Mouse (Mus musculus) kidney, adult 18-20 months (tissue): ENCODE measurements around the gene Gng7.

ENCODE experiments used
- DNase-seq: peaks from one replicate; pipeline ENCODE4 v3.0.0; 2021

The Gng7 gene

DNA sequence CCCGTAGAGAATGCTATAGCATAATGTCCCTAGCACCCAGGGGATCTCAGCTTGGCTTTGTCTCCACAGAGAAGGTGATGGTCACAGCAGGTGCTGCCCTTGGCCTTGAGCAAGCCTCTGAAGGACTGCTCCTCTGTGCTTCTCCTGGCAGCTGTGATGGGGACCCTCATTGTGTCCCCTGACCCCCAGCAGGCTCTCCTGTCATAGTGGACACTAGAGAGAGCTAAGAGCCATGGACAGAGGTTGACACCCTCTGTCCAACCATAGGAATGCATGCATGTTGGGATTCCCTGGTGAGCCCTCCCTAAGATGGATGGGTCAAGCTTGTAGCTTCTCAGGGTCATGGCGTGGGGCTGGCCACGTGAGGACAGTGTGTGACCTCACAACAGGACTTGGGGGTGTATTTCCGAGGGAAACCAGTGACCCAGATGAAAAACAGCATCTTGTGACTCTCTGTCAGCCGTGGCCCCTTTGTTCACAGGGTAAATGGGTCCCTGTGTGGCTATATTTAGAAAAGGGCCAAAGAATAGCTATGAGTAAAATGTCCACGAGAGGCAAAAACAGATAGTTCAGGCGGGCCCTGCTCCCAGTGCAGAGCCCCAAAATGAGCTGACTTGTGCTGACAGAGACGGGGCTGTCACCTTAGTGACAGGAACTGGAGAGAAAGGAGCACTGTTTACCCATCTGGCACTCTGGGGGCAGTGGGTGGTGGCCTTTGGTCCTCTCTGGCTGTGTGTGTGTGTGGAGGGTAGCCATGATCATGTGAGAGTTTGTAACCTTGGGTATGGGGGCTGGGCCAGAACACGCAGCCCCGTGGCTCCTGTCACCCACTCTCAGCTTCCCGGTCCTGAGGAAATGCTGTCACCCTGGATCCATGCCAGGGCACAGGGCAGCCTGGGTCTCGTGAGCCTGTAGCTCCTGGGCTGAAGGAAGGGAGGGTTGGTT lies 51.4 kb downstream of the Gng7 start:
- peak; percentile 64 for DNase-seq

DNA sequence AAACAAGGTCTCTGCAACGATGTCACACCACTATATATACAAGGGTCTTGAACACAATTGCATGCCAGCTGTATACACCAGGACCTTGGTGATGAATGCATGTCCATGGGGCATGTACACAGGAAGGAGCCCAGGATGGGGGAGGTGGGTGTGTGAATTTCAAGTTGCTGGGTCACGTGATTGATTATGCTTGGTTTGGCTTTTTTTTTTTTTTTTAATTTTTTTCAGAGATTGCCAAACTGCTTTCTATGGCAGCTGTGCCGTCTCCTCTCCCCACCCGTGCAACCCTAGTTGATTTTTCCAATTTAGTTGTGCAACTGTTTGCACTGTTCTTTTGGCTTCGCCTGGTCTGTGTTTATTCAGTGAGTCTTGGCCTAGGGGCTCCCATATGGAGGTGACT lies 52.2 kb downstream of the Gng7 start:
- no peak for DNase-seq

DNA sequence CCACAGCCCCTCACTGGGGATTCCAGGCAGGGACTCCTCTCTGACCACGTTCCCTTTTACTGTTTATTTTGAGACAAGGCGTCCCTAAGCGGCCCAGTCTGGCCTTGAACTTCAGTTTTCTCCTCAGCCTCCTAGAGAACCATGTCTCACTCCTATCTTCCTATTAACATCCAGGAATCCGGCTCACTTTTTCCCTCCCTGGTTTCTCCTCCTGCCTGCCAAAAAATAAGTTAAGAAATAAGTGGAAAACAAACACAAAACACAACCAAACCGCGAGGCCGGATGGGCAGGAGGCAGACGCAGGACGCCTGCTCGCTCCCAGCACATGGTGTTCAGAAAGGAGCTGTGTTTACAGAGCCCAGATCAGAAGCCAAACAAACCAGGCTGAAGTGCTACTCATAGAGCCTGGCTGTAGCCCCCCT lies 52.7 kb downstream of the Gng7 start:
- DNase-seq, result no peak

DNA sequence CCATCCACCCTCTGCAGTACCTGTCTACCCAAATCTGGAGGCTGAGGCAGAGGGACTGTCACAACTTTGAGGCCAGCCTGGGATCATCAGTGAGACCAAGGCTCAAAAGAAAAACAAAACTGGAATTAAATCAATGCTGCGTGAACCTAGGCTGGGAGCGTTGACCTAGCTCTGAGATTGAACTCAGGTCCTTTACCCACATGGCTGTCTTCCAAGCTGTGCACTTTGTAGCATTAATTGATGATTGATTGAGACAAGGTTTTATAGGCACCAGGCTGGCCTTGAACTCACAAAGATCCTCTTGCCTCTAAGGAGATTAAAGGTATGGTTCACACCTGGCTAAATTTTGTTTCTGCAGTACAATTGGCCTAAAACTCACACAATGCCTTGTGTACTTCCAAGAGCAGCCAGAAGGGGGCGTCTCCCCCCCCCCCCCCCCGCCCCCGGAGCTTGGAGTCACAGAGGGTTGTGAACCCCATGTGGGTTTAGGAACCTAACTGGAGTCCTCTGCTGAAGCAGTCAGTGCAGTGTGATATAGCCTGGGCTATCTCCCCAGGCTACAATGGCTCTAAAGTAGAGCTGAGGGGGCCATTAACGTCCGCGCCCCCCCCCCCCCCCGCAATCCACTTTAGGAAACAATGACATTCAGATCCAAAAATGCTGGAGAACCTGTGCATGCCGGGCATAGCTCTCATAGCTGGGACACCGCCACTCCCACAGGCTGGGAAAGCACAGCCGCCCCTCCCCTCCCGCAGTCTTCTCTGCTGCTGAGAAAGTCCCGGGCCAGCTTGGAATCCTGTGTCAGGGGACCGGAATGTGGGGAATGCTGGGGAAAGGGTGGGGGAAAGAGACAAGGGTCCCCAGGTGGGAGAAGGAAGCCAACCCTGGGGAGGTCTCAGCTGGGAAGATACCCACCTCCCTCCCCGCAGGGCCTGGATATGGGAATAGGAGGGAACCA lies 53.9 kb downstream of the Gng7 start:
- DNase-seq, result peak; percentile 71

DNA sequence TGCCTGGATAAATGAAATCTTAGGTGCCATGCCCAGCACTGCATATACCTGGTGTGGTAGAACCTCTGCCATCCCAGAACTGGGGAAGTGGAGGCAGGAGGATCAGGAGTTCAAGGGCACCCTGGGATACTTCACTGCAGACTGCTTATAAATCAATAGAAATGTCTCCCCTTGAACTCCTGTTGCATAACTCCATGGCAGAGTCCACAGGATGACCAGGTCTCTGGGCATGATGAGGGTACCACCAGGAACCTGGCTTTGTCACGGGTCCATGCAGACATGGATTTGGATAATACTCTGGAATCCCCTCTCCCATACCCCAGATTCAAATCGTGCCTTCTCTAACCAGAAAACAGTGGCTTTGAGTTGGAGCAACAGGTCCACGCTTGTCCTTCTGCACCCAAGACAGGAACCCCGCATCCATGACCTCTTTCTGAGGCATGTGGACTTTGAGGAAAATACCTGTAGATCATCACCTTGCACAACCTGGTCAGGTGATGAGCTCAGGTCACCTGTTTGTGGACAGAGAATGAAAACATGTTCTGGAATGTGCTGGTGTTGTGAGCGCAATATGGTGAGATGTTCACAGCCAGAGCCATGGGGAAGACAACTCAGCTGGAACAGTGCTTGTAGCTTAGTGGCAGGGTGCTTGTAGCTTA lies 55.6 kb downstream of the Gng7 start:
- no peak for DNase-seq

DNA sequence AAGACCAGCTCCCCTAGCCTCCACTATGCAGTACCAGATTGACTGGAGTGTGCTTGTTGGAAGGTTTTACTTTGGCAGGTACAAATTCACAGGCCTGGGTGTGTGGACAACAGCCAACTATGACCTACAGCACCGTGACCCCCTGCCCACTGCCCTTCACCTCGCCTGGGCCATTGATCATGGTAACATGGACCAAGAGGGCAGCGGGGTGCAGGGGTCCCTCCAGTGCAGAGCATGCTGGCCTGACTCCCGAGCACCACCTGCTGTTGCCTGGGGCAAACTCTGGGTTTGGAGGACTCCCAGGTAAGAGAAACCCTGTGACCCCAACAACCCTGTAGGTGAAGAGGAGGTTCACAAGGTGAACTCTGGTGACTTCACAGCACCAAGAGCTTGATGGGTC lies 57.0 kb downstream of the Gng7 start:
- no peak for DNase-seq

DNA sequence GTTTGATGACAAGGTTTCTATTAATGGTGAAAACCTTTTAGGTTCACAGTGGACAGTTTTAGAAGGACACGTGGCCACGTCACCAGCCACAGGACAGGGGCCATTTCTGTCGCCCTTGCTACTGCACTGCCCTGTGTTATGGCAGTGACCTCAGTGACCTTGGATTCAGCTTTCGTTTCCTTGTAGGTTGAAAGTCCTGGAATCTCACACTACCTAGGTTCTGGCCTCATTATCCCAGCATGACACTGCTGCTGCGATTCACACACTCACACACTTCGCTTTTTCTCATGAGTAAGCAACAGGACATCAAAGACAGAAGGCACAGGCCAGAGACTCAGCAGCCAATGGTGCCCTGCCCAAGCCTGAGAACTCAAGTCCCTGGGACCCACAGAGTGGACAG lies 57.8 kb downstream of the Gng7 start:
- no peak for DNase-seq

DNA sequence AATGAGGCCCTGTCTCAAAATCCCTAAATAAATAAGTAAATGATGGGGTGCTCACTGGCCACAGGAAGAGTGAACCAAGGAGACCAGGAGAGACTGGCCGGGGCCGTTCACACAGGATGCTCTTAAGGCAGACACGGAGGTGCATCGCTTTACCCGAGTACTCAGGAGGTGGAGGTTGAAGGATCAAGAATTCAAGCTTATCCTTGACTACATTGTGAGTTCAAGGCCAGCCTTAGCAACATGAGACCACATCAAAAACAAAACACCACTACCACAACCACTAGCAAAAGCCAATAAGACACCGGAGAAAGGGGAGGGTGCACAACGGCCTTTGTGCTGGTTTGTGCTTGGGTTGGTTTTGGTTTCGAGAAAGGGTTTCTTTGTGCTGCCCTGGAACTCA lies 58.4 kb downstream of the Gng7 start:
- DNase-seq, result no peak

DNA sequence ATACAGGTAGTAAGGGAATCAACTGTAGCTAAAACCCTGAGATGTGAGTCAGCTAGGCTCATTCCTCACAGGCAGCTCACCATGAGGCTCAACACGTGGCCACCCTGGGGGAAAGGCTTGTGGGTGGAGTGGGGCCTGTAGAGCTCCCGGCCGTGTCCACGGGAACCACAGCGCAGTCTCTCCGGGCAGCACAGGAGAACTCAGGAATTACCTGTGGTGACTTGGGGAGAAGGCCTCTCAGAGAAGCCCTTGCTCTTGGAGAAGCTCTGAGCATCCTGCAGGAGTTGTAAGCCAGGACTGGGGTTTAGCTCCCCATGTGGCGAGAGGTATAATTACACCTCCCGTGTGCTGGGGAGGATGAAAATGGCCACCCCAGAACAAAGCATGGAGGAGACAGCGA lies 59.2 kb downstream of the Gng7 start:
- DNase-seq, result peak; percentile 68

DNA sequence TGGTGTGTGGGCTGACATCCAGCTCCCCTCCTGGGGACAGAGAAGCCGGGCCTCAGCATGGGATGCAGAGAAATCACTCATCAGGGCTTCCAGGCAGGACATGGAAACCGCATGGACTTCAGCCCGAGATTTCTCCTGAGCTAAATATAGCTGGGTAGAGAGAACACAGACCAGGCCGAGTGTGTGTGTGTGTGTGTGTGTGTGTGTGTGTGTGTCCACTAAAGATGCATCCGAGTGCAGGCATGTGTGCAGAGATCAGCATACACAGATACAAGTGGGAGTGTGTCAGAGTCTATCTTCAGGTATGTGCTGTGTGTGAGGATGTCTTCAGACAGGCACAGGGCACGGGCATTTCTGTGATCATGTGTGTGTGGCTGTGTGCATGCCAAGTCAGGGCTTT lies 59.9 kb downstream of the Gng7 start:
- DNase-seq, result no peak

DNA sequence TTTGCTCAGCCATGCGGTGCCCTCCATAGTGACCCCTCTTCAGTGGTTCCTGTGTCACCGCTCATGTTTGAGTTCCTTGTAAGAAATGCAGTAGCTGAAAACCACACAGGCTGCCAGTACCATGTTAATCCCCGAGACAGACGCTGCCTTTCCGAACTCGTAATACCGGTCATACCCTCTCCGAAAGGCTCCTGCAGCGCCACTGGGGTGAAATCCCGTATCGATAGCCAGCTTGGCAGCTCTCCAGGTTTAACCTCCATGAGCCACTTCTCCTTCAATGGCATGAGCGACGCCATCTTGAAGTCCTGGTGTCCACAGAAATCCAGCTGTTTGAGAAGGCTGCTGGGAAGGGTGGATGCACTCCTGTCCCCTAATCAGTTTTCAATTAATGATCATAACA lies 60.3 kb downstream of the Gng7 start:
- no peak for DNase-seq

DNA sequence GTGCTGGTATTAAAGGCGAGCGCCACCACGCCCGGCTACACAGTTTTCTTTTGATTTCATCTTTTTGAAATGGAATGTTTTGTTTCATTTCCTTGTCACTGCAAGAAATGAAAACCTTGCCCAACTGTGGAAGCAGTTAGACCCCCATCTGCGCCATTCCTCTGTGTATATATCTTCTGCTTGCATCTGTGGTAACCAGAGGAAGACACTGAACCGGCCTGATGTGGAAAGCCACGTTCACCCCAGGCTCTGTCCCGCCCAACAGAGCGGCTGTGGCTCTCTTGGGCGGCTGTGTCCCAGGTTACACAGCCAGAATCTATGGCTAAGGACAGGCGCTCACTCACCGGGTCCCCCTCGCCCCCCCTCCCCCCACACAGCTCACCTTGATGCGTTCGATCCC lies 62.3 kb downstream of the Gng7 start:
- DNase-seq, result no peak

DNA sequence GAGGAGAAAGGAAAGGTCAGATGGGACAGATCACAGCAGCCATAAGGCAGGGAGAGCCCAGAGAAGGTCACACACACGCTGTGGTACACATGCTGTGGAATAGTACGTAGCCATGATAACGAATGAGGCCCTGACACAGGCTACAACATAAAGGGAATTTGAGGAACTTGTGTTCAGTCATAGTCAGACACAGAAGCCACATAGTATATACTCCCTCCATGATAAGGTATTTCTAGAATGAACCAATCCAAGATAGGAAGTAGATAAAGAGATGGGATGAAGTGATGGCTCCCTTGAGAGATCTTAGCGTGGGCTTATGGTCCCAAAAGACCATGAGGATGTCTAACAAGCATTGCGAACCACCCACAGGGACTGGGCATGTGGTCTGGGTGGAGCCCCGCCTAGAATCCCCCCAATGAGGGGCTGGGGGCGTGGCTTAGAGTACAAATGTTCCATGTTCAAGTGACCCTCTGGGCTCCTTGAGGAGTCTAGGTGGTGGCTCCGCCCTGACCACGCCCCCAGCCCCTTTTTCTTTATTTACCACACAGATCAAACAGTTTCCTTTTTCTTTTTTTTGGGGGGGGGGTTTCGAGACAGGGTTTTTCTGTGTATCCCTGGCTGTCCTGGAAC lies 62.9 kb downstream of the Gng7 start:
- no peak for DNase-seq

DNA sequence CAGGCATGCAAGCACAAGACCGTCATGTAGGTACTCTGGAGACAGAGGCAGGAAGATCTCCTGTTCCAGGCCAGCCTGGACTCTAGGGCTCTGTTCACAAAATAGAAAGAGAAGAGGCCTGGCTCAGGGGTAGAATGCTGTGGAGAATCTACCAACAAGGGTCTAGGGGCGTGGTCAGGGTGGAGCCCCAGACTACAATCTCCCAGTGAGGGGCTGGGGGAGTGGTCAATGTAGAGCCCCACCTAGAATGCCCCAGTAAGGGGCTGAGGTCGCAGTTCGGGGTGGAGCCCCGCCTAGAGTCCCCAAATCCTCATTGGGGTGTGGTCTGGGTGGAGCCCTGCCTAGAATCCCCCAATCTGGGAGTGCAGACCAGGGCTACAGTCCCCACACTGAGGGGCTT lies 64.4 kb downstream of the Gng7 start:
- DNase-seq, result no peak

DNA sequence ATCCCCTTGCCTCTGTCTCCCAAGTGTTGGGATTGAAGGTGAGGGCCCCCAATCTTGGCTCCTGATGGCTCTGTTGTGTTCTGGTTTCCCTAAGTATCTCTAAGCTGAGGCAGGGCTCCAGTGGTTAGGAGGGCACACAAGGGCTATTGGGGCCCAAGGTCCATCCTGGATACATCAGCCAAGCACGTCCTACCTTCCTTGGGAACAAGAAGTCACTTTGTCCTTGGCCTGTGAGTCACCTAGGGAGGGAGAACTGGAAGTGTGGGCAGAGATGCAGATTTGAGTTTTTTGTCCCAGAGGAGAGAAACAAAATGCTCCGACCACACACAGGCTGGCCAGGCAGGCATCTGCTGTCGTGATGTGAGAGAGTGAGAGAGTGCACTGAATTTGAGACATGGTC lies 65.7 kb downstream of the Gng7 start:
- DNase-seq, result no peak

DNA sequence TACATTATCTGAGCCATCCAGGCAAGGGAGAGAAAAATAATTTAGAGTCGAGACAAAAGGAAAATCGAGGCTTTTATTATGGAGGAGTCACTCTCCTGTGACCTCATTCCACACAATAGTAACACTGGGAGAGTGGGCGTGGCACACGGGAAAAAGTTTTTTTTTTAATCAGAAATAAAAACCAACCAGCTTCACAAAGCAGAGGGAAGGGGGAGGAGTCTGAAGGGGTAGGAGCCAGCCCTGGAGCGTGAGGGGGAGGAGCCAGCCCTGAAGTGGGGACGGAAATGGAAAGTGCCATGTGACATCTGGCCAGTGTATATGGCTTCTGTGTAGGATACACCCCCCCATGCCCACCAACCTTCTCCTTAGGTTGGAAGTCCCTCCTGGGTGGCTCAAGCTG lies 66.2 kb downstream of the Gng7 start:
- no peak for DNase-seq

DNA sequence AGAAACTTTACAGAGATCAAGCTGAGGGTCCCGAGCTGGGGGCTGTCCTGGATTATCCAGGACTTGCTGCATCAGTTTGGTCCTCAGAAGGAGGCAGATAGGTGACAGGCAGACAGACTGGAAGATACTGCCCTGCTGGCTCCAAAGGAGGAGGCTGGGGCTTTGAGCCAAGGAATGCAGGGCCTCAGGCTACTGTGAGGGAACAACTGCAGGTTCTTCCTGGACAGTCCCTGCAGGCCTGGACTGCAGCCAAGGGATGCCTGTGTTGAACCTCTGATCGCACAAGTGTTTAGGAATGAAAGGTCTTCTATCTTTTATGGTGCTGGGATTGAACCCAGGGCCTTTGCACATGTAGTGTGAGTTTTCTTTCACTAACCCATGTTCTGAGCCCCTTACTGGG lies 66.9 kb downstream of the Gng7 start:
- DNase-seq, result peak; percentile 63

DNA sequence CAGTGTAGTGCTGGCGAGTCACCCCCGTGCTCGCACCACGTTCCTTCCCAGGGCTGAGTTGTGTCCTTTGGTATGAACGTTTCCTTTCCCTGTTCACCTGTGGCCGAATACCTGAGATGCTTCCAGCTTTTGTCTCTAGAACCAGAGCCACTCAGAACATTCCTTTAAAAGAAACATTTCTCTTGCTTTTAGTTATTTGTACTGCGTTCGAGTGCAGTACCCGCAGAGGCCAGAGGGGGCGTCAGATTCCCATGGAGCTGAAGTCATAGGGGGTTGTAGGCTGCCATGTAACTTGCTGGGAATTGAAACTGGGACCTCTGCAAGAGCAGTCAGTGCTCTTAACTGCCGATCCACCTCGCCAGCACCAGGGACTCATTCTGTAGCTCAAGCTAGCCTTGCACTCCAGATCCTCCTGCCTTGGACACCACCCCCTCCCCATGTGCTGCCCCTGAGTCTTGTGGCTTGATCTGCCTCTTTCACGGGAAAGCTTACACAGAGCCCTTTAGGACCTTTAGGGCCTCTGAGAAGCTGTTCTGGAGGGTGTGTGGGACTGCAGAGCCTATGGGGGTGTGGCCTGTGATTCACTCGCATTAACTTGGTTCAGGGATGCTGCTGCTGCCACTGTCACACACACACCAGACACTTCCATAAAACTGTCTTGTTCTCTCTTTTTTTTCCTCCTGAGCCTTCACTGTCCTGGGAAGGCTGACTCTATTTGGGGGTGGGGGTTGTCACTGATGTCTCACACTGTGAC lies 67.9 kb downstream of the Gng7 start:
- no peak for DNase-seq

DNA sequence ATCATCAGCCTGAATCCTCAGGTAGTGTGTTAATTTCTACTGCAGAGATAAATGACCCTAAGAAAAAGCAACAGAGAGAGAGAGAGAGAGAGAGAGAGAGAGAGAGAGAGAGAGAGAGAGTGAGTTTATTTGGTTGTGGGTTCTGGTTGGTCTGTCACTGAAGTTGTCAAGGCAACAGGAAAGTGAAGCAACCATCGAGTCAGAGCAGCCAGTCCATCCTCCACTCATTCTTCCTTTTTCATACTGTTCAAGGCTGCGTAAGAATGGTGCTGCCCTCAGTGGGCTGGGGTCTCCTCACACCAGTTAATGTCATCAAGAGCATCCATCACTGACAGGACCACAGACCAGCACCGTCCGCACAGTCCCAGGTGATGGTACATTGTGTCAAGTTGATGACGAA lies 70.5 kb downstream of the Gng7 start:
- DNase-seq, result no peak

DNA sequence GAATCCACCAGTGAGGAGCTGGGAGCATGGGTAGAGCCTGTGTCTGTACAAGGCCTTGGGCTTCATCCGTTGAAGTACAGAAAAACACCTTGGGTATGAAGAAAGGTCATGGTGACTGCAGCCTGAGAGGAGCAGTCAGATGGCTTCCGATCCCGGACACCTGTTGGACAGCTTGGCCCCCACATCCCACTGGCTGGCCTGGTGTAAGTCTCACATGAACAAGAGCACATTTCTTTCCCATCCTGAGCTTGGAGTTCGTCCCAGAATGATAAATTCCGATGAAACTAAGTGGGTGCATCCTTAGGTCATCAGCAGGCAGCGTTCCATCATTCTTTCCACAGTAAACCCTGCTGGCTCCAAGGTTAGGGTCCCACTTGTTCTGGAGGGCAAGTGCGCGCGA lies 71.0 kb downstream of the Gng7 start:
- no peak for DNase-seq

DNA sequence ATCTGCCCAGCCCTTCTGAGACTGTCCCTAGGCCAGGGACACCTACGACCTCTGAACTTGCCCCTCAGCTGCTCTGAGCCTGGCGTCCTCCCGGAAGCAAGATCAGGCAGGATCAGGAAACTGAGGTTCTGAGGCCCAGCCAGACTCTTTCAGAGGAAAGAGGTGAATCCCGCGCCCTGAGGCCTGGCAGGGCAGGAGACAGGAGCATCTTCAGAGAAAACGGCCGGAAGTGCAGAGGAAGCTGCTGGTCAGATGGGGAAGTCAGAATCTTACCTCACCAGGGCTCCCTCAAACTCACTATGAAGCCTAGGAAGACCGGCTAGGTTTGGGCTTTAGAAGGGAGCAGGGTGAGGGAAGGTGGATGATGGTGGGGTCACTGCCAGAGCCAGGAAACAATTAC lies 71.8 kb downstream of the Gng7 start:
- DNase-seq, result no peak

DNA sequence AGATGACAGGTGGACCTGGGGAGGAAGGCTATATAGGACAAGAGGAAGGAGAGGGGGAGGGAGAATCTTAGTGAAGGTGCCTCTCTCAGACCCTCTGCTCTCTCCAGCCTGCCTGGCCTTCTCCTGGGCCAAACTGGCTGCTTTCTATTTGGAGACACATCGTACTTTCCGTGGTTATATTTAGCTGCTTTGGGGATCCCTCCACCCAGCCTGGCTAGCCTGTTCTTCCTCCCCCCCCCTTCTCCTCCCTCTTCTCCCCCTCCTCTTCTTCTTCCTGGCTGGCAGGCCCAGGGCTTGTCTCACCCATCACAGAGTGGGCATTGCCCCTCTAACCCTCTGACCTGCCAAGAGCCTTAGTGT lies 73.8 kb downstream of the Gng7 start:
- DNase-seq, result no peak
